Mouse (Mus musculus) urinary bladder, postnatal 10 days (tissue): ENCODE results near the gene Esyt2.

Experiments used
- DNase-seq: peaks from one replicate; pipeline ENCODE4 v3.0.0; 2022; ENCODE audit warnings: low spot score

Esyt2 gene

GRCm38 (mm10) chr12:116280149-116280652, 795 bp upstream of the Esyt2 start:
- DNase-seq: no peak

- no peak for DNase-seq
Observed at GRCm38 (mm10) chr12:116281427-116282281, 658 bp downstream of the Esyt2 start.

DNA sequence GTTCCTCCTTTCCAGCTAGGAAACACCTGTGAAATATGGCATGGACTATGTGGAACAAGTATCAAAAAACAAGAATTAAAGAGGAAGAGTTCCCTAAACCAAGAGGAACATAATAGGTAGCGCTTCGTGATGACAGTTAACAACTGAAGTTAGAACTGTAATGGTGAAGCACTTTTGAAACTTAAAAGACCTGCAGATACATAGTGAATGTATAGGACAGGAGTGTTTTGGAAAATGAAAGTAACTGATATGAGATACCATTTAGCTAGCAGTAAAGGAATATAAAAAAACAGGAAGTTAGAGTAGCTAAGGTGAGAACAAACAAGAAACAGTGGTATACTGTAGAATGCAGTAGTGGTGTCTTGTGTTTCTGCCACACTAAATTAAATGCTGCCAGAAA, 1.9 kb downstream of the Esyt2 start:
- no peak for DNase-seq

GRCm38 (mm10) chr12:116283511-116283910, 2.5 kb downstream of the Esyt2 start:
- DNase-seq: no peak

DNA sequence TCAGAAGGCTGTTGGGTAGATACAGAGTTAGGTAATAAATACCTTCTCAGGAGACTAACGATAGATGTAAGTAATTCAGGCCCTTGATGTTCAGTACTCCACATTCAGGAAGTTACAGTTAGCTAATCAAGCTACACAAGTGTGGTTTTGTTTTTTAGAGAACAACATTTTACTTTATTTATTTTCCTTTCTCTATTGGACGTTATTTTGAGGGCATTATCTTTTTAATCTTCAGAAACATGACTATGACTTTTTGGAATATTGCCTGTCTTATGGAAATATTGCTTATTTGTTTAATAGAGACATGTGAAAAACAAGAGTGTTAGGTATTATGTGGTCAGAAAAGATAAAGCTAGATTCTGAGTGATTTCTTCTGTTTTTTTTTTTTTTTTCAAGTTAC, 12.2 kb downstream of the Esyt2 start:
- no peak for DNase-seq

DNA sequence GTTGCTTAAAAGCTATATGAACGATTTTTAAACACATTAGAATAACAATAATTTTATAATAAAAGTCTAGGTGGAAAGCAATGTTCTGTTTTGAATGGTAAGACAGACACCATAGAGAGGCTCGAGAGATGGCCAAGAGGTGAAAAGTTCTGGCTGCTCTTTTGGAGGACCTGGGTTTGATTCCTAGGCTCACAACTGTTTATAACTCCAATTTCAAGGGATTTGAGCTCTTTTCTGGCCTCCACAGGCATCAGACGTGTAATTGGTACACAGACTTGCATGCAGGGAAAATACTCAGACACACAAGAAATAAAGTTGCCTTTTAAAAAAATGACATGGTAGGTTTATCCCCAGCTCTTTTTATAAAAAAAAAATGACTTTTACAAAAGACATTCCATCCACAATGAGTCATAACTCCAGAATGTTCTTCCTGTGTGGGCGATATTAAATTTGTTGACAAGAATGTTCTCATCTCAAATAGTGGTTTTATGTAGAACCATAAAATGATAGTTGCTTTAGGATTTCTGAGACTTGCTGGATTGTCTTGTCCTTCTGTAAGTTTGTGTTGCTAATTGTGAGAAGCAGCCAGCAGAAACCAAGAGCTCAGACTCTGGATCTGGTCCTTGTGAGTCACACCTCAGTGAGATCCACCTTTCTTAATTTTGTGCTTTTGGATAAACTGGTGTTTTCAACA, 12.8 kb downstream of the Esyt2 start:
- no peak for DNase-seq

- no peak for DNase-seq
Observed at GRCm38 (mm10) chr12:116299906-116300305, 18.9 kb downstream of the Esyt2 start.

- DNase-seq: no peak
Observed at GRCm38 (mm10) chr12:116302181-116302580, 21.2 kb downstream of the Esyt2 start.

DNA sequence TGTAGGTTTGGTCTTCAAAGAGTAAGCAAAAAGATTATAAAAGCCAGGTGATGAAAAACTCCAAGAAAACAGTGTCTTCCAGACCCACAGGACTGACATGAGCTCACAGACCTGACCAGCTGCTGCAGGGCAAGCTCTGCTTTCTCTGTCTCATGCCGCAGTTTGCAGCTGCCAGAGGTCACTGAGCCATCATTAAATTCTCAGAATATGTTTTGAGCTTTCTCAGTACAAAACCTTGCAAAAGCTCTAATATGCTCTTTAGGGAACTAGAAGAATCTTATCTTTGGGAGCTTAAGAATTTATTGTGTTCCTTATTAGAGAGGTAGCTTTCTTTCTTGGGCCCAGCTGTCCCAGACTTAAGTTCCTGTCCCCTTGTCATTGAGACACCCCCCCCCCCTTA, 25.0 kb downstream of the Esyt2 start:
- DNase-seq: no peak

DNA sequence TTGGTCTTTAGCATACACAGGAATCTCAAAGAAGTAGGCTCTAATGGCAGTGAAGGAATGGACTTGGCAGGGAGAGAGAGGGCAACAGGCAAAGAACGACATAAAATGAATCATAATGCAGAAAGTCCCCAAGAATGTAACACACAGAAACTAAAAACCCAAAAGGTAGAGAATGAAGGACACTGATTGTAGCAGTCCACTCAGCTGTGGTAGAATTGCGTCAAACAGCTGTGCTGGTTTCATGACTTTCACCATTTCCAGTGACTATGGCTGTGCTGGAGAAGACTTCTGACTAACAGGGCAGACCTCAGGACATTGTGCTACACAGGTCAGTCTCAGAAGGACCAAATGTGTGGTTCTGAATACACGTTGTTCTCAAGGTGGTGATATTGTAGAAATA, 26.9 kb downstream of the Esyt2 start:
- DNase-seq: no peak

- no peak for DNase-seq
Observed at GRCm38 (mm10) chr12:116308612-116309011, 27.6 kb downstream of the Esyt2 start.

- DNase-seq: no peak
Observed at GRCm38 (mm10) chr12:116313816-116314215, 32.8 kb downstream of the Esyt2 start.

DNA sequence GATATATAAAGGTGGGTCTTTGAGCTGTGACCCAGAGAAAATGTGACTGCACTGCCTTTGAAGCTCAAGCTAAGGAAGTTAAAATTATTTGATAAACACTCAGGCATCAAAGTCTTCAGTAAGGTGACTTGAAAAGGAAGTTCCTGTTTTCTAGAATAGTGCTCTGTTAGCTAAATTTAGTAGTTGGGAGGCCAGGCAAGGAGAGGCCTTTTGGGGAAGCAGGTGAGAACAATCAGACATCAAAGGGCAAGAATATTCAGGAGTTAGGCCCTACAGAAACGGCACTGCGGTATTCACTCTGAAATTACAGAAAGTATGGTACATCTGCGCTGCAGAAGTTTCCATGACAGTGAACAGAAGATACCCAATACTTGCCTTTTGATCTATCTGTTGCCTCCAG, 34.5 kb downstream of the Esyt2 start:
- DNase-seq: no peak

GRCm38 (mm10) chr12:116317818-116318217, 36.8 kb downstream of the Esyt2 start:
- no peak for DNase-seq

- no peak for DNase-seq
Observed at GRCm38 (mm10) chr12:116325545-116325944, 44.5 kb downstream of the Esyt2 start.

DNA sequence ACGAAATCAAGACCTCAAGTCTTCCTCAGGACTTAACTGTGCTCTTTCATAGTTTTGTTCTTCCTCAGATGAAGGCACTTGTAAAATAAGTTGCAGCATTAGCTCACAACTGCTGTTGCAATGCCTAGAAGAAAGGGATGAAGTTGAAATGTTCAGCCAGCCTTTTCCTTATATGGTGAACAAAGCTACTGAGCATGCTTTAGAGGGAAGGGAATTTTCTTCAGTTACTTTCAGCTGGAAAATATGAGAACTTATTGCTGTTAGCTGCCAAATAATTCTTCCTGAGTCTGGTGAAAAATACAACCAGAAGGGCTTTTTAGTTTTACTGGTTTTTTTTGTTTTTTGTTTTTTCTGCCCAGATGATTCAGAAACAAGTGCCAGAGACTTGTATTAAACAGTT, 45.2 kb downstream of the Esyt2 start:
- DNase-seq: no peak

DNA sequence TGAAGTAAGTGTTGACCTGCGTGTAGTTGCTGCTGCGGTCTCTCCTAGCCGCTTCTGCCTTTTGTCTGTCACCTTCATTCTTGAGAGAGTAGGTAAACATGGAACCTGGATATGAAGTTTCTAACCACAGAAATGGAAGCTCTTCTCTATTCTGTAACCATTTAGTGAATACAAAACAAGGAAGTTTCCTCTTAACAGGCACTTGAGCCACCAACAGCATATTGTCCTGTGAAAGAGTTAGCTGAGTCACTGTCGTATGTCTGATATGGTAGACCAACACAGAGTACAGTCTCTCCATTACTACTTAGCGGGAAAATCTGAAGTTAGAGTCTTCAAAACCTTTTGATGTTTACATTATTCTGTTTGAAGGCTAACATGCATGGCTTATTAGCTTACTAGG, 53.3 kb downstream of the Esyt2 start:
- DNase-seq: no peak

GRCm38 (mm10) chr12:116340160-116340559, 59.2 kb downstream of the Esyt2 start:
- DNase-seq: no peak

GRCm38 (mm10) chr12:116348755-116349286, 67.8 kb downstream of the Esyt2 start:
- DNase-seq: no peak

GRCm38 (mm10) chr12:116349376-116349775, 68.4 kb downstream of the Esyt2 start:
- DNase-seq: no peak

DNA sequence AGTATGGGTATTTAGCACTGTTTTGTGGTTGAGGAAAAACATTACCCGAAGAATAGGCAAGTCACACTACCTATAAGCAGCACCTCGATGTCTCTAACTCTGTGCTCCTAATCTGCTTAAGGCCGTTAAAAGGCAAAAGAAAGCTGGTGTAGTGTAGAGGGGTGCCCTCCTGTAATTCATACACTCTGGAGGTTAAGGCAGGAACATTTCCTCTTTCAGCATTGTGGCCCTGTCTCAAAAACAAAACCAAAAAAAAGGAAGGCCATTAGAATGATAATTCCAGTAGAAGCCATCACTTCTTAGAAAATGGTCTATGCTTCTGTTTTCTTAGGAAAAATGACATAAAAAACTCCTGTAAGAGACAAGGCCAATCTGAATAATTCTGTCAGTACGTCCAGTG, 70.0 kb downstream of the Esyt2 start:
- DNase-seq: no peak

GRCm38 (mm10) chr12:116352404-116352803, 71.4 kb downstream of the Esyt2 start:
- no peak for DNase-seq

DNA sequence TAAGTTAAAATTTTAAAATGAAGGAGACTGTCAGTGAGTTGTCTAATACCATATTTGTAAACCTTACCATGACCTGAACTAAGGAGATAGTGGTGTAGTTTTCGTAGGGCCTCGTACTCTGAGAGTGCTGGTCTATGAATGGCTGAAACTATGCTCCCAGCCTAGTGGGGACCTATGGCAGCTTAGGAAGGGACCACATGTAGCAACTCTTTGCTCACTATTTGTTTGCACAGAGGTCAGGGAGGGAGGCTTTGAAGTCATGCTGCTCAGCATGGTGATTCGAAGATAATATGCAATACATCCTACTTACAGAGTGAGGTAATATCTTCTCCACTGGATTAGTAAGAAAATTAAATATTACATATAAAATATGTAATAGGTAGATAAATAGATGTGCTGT, 73.7 kb downstream of the Esyt2 start:
- no peak for DNase-seq
